ENCODE assay signal across 15 mouse cellular contexts in genomic region chr17:8533828-8534227, GRCm38 (mm10). TPM values are rescaled to one million over a fixed set of nuclear protein-coding genes. Genes with fewer than 3 reads are reported as not detected.
DNase-seq lines count a peak whose midpoint lies in the region; ATAC-seq and TF ChIP-seq lines count a peak whose summit lies in the region.
"Had no signal": no experiment of that assay in that cellular context is flagged by ENCODE, and none has a peak within 500 bp of the region (broad histone marks: within the 10 kb centered on the region; RNA-seq: fewer than 3 reads in every experiment).

No protein-coding gene starts in this region.

- H3K4me3 ChIP-seq in liver, embryonic 14.5 days (ENCODE audit: insufficient read depth in 1 of 2, low read depth in 2 of 2, low read length in 2 of 2): no peak overlapping the region
- H3K4me3 ChIP-seq in liver, embryonic 12.5 days: no peak overlapping the region
- H3K4me3 ChIP-seq in bone marrow macrophage, adult 2 months (ENCODE audit: insufficient read depth, low read length): no peak overlapping the region
- H3K4me3 ChIP-seq: erythroblast, embryonic 14.5 days had no signal

- no peaks in the 10 kb centered on the region for H3K27me3 ChIP-seq in liver, embryonic 14.5 days (ENCODE audit: control insufficient read depth, insufficient read depth, low read length)
- H3K27me3 ChIP-seq in liver, embryonic 12.5 days (replicated peaks): peaks cover under 1% of the 10 kb centered on the region; the same call in 1 of the 2 replicates

- no peaks in the 10 kb centered on the region for H3K36me3 ChIP-seq in liver, embryonic 14.5 days (replicated peaks; ENCODE audit: control insufficient read depth, insufficient read depth, low read depth)
- H3K36me3 ChIP-seq in liver, embryonic 12.5 days: no peaks in the 10 kb centered on the region

- no peaks in the 10 kb centered on the region for H3K4me1 ChIP-seq in liver, embryonic 14.5 days (replicated peaks; ENCODE audit: control insufficient read depth in 2 of 2, insufficient read depth in 2 of 2, low read length in 1 of 2)
- H3K4me1 ChIP-seq in liver, embryonic 12.5 days: no peaks in the 10 kb centered on the region
- no peaks in the 10 kb centered on the region for H3K4me1 ChIP-seq in bone marrow macrophage, adult 2 months (ENCODE audit: control insufficient read depth, insufficient read depth, low read length)

- TF ChIP-seq POLR2A in bone marrow macrophage, adult 2 months (IDR thresholded peaks at IDR 0.05; ENCODE audit: borderline replicate concordance, low read depth, low read length): no peak

- no peak for TF ChIP-seq EP300 in liver, embryonic 14.5 days (IDR thresholded peaks at IDR 0.05; ENCODE audit: low read depth)

- no peaks in the 10 kb centered on the region for H3K9me3 ChIP-seq in liver, embryonic 14.5 days (ENCODE audit: control insufficient read depth, low read length)
- H3K9me3 ChIP-seq in liver, embryonic 12.5 days (replicated peaks): no peaks in the 10 kb centered on the region

- no peak overlapping the region for H3K9ac ChIP-seq in liver, embryonic 14.5 days (replicated peaks)
- no peak overlapping the region for H3K9ac ChIP-seq in liver, embryonic 12.5 days

- TF ChIP-seq CTCF in liver, embryonic 14.5 days (IDR thresholded peaks at IDR 0.05; ENCODE audit: low read depth): peak; percentile 54
- TF ChIP-seq CTCF in bone marrow macrophage, adult 2 months (IDR thresholded peaks at IDR 0.05; ENCODE audit: low read depth, low read length): peak; percentile 34; the same call in 1 of the 2 replicates

- DNase-seq in adrenal gland, postnatal 14 days: peak; percentile 57
- no peak for DNase-seq in adrenal gland, adult 18-20 months (ENCODE audit: low spot score in 2 of 2)
- DNase-seq in liver, embryonic 14.5 days (ENCODE audit: low read depth in 3 of 3, low spot score in 3 of 3): no peak
- DNase-seq in thymus, postnatal 14 days: peak; percentile 51
- DNase-seq in spleen, postnatal 14 days (ENCODE audit: low spot score in 2 of 2): no peak
- DNase-seq in heart, postnatal 36 days: no peak
- DNase-seq: adrenal gland, adult 2 months; cerebellum, adult 9-11 months; gastrocnemius, postnatal 25 days; heart, postnatal 14 days had no signal

- H3K4me2 ChIP-seq in liver, embryonic 14.5 days (ENCODE audit: low read depth): no peak overlapping the region
- H3K4me2 ChIP-seq in liver, embryonic 12.5 days: no peak overlapping the region

- H3K27ac ChIP-seq in liver, embryonic 14.5 days: no peak overlapping the region
- no peak overlapping the region for H3K27ac ChIP-seq in liver, embryonic 12.5 days
- H3K27ac ChIP-seq in bone marrow macrophage, adult 2 months (ENCODE audit: insufficient read depth, low read depth, low read length): no peak overlapping the region

- ATAC-seq in liver, embryonic 14.5 days (ENCODE audit: insufficient read depth): no peak
- no peak for ATAC-seq in liver, embryonic 12.5 days

- intact Hi-C loops in heart, postnatal 36 days (cut with DNase I): no loop called here

- WGBS in liver, embryonic 14.5 days (ENCODE audit: insufficient replicate concordance): 35% methylated on average over 3 of the region's 3 CpGs
- WGBS in liver, embryonic 12.5 days (ENCODE audit: insufficient replicate concordance): 31% methylated on average over 3 of the region's 3 CpGs

RNA-seq across cellular contexts. Expression of gene Pde10a, which starts 8.7 kb away (rescaled TPM):
- total RNA-seq in adrenal gland, postnatal 14 days (2021): 25.0 and 33.0 TPM in 2 replicates
- total RNA-seq in adrenal gland, adult 18-20 months (2021): 100 to 1,000 TPM in 1 of 2 experiments, 10 to 100 TPM in 1; 33.0 to 117 TPM
- polyA plus RNA-seq in liver, embryonic 14.5 days (2012; rRNA removed): 0.52 and 0.60 TPM in 2 replicates
- polyA plus RNA-seq in liver, embryonic 14.5 days (2014; fragmentation: Nextera tagmentation; extraction: Ambion mirVana): 0.34 and 0.52 TPM in 2 replicates
- 1.1 and 1.7 TPM in 2 replicates for polyA plus RNA-seq in liver, embryonic 12.5 days (2016; fragmentation: Nextera tagmentation; extraction: Ambion mirVana)
- not detected in 2 replicates for polyA plus RNA-seq in bone marrow macrophage, adult 2 months (2012; ENCODE audit: insufficient read depth, insufficient read length, missing spikeins)
- 1 to 10 TPM; 2.7 to 3.5 TPM for total RNA-seq in heart, postnatal 36 days (2021)
- polyA plus RNA-seq: erythroblast, embryonic 14.5 days had no signal

RNA-seq across cellular contexts. Expression of gene Gm17087, which starts 32.9 kb away (rescaled TPM):
- total RNA-seq in adrenal gland, postnatal 14 days (2021): not detected in 2 replicates
- total RNA-seq in adrenal gland, adult 18-20 months (2021): not detected
- not detected in 2 replicates for polyA plus RNA-seq in liver, embryonic 14.5 days (2012; rRNA removed)
- polyA plus RNA-seq in liver, embryonic 14.5 days (2014; fragmentation: Nextera tagmentation; extraction: Ambion mirVana): not detected in 2 replicates
- polyA plus RNA-seq in liver, embryonic 12.5 days (2016; fragmentation: Nextera tagmentation; extraction: Ambion mirVana): not detected in 2 replicates
- polyA plus RNA-seq in bone marrow macrophage, adult 2 months (2012; ENCODE audit: insufficient read depth, insufficient read length, missing spikeins): 2.4 and 4.4 TPM in 2 replicates
- not detected for total RNA-seq in heart, postnatal 36 days (2021)
- total RNA-seq: adrenal gland, adult 2 months; gastrocnemius, postnatal 25 days; heart, postnatal 14 days; left cerebral cortex, postnatal 14 days had no signal
- polyA plus RNA-seq: adrenal gland, adult 2 months; erythroblast, embryonic 14.5 days; lung, embryonic 16.5 days had no signal

Comparison
In these comparisons a context has a peak if more than half of its experiments do, and no peak if none do; other contexts are left out.
1. DNase-seq: peak in adrenal gland, postnatal 14 days (single experiment) and thymus, postnatal 14 days (single experiment); none in adrenal gland, adult 18-20 months (0 of 2), liver, embryonic 14.5 days (0 of 3), spleen, postnatal 14 days (0 of 2) and heart, postnatal 36 days (0 of 2).